Mouse (Mus musculus) neural tube, embryonic 10.5 days (tissue): ENCODE measurements around the gene Lingo2.
"Not testable (repeated sequence)": the region's sequence is repeated elsewhere in the genome, so short reads cannot be mapped to it uniquely, and the experiment has no call there.

Experiments used
- DNase-seq: peaks from one replicate; pipeline ENCODE4 v3.0.0-alpha.2; 2017; ENCODE audit warnings: low spot score; ENCODE audit errors: extremely low spot score

The Lingo2 gene

GRCm38 (mm10) chr4:36095482-36095881 is 856.1 kb downstream of the Lingo2 start:
- DNase-seq = no peak

- DNase-seq = no peak
These were observed 870.3 kb downstream of the Lingo2 start for GRCm38 (mm10) chr4:36081095-36081852.

- DNase-seq = no peak
These were observed 872.5 kb downstream of the Lingo2 start for GRCm38 (mm10) chr4:36078910-36079525.

- DNase-seq = not testable (repeated sequence)
These were observed 886.8 kb downstream of the Lingo2 start for GRCm38 (mm10) chr4:36064701-36065100.

- no peak for DNase-seq
These were observed 898.7 kb downstream of the Lingo2 start for GRCm38 (mm10) chr4:36052791-36053376.

- DNase-seq = no peak
These were observed 911.2 kb downstream of the Lingo2 start for GRCm38 (mm10) chr4:36040361-36040760.

GRCm38 (mm10) chr4:36038742-36039141 is 912.8 kb downstream of the Lingo2 start:
- no peak for DNase-seq

- DNase-seq = no peak
These were observed 919.5 kb downstream of the Lingo2 start for GRCm38 (mm10) chr4:36032039-36032438.

- DNase-seq = no peak
These were observed 937.4 kb downstream of the Lingo2 start for GRCm38 (mm10) chr4:36014181-36014580.

- no peak for DNase-seq
These were observed 959.4 kb downstream of the Lingo2 start for GRCm38 (mm10) chr4:35992005-35992763.

- DNase-seq = no peak
These were observed 965.5 kb downstream of the Lingo2 start for GRCm38 (mm10) chr4:35986012-35986411.

- no peak for DNase-seq
These were observed 988.0 kb downstream of the Lingo2 start for GRCm38 (mm10) chr4:35963532-35963931.

- no peak for DNase-seq
These were observed 999.7 kb downstream of the Lingo2 start for GRCm38 (mm10) chr4:35951894-35952293.

GRCm38 (mm10) chr4:35951251-35951650 is 1000.3 kb downstream of the Lingo2 start:
- DNase-seq = no peak

GRCm38 (mm10) chr4:35934056-35934661 is 1017.4 kb downstream of the Lingo2 start:
- DNase-seq = no peak

- DNase-seq = no peak
These were observed 1023.8 kb downstream of the Lingo2 start for GRCm38 (mm10) chr4:35927722-35928121.

GRCm38 (mm10) chr4:35917453-35917852 is 1034.1 kb downstream of the Lingo2 start:
- no peak for DNase-seq

GRCm38 (mm10) chr4:35897769-35898564 is 1053.6 kb downstream of the Lingo2 start:
- DNase-seq = no peak

- no peak for DNase-seq
These were observed 1065.7 kb downstream of the Lingo2 start for GRCm38 (mm10) chr4:35885591-35886542.
